Mouse (Mus musculus) thymus, adult 18-20 months (tissue): ENCODE measurements around the gene 1300017J02Rik.
A peak's percentile ranks its signal among the peaks of the same experiment; 100 is the strongest.
"Not testable (repeated sequence)": the region's sequence is repeated elsewhere in the genome, so short reads cannot be mapped to it uniquely, and the experiment has no call there.

Experiments used
- DNase-seq, 2 experiments: peaks; one replicate each; pipeline ENCODE4 v3.0.0; 2022; ENCODE audit warnings: mixed read lengths in 2 of 2

1300017J02Rik gene

DNA sequence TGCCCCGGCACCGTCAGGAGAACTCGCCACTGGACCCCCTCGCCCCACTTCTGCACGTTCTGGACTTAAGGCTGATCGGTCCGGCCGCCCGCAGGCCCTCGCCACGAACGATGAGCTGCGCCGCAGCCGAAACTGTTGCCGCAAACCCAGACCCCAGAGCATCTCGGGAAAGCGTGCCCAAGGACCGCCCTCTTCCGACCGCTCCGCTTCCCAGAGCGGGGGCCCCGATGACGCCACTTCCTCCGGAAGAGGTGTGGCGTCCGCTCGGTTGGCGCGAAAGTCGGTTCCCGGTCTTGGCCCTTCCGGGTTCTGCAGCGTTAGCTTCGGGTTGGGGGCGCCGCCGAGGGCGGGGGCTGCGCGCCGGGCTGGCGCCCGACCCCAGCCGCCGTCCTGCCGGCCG, at the start of gene 1300017J02Rik, which contains the start of gene Topbp1:
Gene 1300017J02Rik, minus strand, starts transcription at position 156 of the 400 bp plus-strand sequence.
Gene Topbp1, plus strand, starts transcription at position 289 of the 400 bp plus-strand sequence.
- peak; percentile 86 to 89 for DNase-seq

GRCm38 (mm10) chr9:103353500-103354260, 48.8 kb upstream of the 1300017J02Rik start:
- not testable (repeated sequence) for DNase-seq

DNA sequence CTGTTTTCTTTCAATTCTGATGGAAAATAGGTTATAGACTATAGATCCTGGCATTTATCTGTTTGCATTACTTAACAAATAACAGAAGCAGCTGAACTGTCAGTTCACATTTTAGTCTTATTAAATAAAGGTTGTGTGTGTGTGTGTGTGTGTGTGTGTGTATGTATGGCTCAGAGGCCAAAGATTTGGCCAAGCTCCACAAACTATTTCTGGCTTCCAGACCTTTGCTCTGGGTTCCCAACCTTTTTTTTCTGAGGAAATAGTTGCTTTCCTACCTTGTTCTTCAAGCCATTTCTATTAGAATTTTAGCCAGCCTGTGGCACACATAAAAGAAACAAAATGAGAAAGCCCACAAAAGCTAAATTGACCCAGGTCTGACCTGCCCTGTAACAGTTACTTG, 43.9 kb upstream of the 1300017J02Rik start:
- DNase-seq: no peak

DNA sequence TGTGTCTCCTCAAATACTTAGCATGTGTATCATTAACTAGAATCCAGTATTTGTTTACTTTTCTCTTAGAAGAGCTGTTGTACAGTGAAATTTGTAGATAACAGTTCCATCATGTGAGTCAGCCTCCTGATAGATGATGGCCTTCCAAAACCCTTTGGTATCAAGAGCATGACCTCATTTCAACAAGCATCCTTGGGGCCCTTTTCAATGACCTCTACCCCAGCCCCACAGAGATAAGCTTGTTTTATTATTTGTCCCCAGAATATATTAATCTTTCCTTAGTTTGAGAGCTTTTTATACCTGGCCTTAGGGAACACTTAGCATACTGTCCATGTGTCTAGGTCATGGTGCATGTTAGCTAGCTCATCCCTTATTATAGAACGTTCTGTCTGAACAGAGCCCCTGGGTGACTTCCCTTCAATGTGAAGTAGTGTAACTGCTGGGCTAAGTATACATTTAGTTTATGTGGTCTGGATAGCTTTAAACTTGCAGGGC, 43.2 kb upstream of the 1300017J02Rik start:
- DNase-seq: no peak

- no peak for DNase-seq
Measured at GRCm38 (mm10) chr9:103347045-103347444, 42.2 kb upstream of the 1300017J02Rik start.

- no peak for DNase-seq
Measured at GRCm38 (mm10) chr9:103336912-103337311, 32.0 kb upstream of the 1300017J02Rik start.

DNA sequence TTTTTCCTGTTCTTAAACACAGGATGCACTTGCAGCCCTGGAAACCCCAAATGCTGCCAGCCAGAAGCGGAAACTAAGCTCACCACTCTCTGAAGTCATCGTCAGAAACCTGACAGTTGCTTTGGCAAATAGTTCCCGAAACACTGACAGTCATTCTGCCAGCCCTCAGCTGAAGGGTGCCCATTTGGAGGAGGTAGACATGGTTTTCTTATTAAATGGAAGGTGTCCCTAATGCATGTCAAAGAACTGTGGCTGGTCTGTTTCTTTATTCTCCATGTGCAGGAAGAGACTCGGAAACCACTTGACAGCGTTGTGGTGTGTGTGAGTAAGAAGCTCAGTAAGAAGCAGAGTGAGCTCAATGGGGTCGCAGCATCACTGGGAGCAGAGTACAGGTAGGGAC, 27.8 kb upstream of the 1300017J02Rik start:
- DNase-seq: no peak

DNA sequence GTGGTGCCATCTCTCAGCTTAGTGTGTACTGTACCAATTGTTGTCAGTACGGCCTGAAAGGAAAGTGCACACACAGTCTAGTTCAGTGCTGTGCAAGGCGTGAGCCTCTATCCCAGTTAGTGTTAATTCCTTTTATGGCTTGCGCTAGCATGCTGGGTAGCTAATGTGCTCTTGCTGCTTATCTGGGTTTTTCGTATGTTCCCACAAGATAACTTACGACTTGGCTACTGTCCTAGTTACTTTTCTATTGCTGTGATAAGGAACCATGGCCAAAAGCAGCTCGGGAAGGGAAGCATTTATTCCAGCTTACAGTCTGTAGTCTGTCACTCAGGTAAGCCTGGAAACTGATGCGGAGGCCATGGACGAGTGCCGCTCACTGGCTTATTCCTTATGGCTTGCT, 21.6 kb upstream of the 1300017J02Rik start:
- DNase-seq: no peak

DNA sequence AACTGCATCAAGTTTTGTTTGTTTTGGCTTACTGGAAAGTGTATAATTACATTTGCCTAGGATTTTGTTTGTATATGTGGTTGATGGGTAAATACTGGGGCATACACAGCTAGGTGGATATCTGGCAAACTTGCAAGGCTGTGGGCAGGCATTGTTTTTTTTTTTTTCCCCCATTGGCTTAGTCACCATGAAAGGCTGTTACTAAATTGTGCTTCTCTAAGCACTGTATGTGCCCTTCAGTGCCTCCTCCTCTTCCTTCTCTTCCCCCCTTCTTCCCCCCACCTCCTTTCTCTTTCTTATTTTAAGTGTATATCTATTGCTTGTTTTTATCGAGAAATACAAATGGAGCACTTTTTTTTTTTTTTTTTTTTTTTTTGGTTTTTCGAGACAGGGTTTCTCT, 19.8 kb upstream of the 1300017J02Rik start:
- no peak for DNase-seq

DNA sequence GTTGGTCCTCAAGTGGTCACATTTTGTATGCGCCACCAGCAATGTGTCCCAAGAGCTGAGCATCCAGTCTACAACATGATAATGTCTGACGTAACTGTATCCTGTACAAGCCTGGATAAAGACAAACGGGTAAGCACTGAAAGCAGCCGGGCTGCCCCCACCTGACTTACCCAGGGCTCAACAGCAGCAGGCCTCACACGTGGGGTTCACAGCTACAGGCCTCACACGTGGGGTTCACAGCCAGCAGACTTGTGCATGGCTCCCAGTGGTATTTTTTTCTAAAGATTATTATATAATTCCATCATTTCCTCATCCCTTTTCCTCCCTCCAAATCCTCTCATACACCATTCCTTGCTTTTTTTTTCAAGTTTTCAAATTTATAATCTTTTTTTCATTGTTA, 5.0 kb upstream of the 1300017J02Rik start:
- no peak for DNase-seq

- peak in 1 of 2 experiments; percentile 5 for DNase-seq
Measured at GRCm38 (mm10) chr9:103305332-103306041, 605 bp upstream of the 1300017J02Rik start.

DNA sequence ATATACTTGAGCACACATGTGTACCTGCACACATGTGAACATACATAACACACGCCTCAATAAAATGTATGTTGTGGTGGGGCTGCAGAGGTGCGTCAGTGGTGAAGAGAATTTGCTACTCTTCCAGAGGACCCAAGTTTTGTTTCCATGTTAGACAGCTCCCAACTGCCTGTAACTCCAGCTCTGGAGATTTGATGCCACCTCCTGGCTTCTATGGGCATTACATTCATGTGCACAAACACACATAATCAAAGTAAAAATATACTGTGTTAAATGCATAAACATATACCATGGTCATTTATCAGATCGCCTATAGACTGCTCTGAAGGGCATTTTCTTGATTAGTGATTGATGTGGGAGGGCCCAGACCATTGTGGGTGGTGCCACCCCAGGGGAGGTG, 2.2 kb downstream of the 1300017J02Rik start:
- peak; percentile 9 to 18 for DNase-seq

GRCm38 (mm10) chr9:103302239-103302638, 2.6 kb downstream of the 1300017J02Rik start:
- DNase-seq: no peak

- no peak for DNase-seq
Measured at GRCm38 (mm10) chr9:103301086-103301485, 3.8 kb downstream of the 1300017J02Rik start.

DNA sequence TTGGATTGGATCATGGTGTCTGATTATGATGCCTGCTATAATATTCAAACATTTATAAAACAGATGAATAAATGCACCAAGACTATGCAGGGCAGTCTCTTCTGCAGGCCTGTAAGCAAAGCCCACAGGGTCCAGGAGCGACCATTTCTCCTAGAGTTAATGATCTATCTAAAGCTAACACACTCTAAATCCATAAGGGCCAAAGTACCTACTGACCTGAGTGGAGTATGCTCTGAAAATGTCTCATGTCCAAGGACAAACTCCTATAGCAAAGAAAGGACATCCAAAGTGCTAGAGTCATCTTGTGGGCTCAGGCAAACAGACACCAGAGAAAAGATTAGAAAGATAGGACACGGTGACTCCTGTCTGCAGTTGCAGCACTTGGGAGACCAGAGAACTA, 10.4 kb downstream of the 1300017J02Rik start:
- no peak for DNase-seq

DNA sequence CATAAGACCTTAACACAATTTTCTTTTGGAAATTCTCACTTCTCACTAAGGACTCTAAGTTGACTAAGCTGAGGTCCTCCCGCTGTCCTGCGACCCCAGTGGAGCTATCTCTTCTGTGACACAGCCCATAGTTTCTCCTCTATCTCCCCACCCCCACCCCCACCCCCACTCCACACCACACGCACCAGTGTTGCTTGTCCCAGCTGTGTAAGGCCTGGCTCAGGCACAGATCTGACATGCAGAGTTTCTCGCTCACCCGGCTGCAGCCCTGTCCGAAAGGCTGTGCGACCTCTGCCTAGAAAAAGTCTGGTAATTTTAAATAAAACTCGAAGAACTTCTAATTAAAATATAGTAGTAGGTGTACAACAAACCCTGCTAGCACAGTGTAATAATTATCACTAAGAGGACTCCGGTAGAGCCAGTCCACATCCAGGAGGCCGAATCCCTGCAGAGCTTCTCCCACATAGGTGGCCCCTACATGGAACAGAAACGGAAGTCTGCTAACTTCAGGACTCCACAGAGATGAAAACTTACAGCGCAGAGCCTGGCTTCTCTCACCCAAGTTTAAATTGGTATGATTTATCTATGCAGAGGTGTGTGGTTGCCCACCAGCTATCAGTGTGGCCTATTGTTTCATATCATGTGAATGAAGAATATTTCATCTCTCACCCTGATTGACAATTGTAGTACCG, 16.2 kb downstream of the 1300017J02Rik start:
- DNase-seq: no peak

GRCm38 (mm10) chr9:103287840-103288488, 16.9 kb downstream of the 1300017J02Rik start:
- DNase-seq: no peak

DNA sequence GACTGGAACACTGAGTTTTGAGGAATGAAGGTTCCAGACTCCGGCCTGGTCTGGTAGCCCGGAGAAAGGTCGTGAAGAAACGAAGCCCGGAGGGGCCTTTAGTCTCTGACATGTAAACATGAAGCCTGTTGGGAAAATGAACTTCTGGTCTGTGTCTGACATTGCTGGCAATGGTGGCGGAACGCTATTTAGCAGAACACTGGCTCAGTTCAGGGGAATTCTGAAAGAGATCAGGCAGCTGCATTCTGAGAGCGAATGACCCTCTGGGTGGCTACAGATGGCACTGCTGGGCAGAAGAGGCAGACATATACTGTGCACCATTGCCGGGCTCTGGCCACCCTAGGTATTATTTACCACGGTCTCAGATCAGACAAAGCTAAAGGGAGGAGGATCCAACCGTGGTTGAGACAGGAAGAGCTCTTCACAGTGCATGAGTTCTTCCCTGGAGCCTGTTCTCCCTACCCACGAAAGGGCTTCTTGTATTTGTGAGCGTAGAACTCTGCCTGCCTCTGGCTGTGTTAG, 17.9 kb downstream of the 1300017J02Rik start:
- DNase-seq: no peak

DNA sequence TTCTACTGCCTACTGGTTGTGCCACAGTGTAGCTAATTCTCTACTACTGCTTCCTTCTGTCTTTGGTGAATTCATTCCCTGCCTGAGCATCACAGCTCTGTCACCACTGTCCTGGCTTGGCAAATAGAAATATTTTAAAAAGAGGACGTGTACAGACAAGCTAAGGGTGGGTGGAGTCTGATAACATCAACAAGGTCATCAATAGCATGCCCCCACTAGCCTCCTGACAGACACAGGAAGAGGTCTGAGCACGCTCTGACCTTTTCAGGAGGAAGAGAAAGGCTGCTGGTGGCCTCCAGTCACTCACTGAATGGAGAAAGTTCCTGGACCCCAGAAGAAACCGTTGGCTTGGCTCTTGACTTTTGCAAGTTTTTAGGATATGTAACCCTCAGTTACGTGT, 18.5 kb downstream of the 1300017J02Rik start:
- DNase-seq: no peak

DNA sequence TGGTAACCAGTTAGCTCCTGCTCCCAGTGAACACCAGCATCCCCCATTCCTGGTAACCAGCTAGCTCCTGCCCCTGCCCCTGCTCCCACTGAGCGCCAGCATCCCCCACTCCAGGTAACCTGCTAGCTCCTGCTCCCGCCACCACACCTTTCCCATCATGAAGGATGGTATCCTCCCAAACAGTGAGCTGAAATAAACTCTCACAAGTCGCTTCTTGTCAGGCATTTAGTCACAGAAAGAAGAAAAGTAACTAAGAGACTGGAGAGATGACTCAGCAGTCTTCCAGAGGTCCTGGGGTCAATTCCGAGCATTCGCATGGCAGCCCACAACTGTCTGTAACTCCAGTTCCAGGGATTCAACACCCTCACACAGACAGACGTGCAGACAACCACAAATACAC, 28.0 kb downstream of the 1300017J02Rik start:
- DNase-seq: no peak

- DNase-seq: no peak
Measured at GRCm38 (mm10) chr9:103275676-103276075, 29.2 kb downstream of the 1300017J02Rik start.

DNA sequence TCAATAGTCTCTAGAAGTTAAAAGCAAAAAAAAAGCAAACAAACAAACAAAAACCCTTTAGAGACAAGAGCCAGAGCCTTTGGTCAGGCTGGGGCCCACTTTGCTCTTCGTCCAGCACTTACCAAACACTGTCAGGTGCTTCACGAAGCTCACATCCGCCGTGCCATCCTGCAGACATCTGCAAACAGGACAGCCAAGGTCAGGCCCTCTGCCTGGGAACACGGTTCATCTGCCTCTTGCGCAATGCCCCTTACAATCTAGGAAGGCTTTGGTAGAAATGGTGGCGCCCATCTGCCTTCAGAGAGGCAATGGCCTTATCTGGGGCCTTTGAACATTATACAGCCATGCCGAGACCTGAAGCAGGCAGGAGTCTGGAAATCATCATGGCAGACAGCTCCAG, 30.1 kb downstream of the 1300017J02Rik start:
- no peak for DNase-seq

DNA sequence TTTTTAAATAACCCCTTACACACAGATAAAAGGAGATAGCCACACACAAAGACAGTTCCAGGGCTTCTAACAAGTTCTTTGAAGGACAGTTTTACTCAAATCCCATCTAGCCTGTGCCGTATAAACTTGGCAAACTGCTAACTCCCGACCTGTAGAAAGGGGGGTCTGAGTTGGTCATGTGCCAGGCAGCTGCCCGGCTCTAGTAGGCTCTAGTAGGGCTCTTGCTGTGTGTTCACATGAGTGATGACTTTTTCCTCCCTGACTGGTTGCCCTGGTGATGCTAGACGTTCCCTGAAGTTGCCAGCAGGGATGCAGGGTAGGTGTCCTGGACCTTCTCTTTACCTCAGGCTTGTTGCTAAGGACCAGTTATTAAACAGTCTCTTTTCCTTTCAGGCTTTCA, 33.8 kb downstream of the 1300017J02Rik start:
- no peak for DNase-seq
